Mouse (Mus musculus) stomach, postnatal 0 days (tissue): ENCODE data around the gene Meioc.

Source experiments
- CTCF ChIP-seq: IDR thresholded peaks from 2 replicates; pipeline ENCODE4 v1.5.1; 2016; ENCODE audit warnings: antibody characterized with exemption, low read depth, mild to moderate bottlenecking, moderate library complexity
- EP300 ChIP-seq: optimal IDR thresholded peaks from 2 replicates; pipeline ENCODE3; 2016; ENCODE audit warnings: antibody characterized with exemption

GRCm38 (mm10) chr11:102627171-102627931 is 36.2 kb upstream of the Meioc start:
- no peak for TF ChIP-seq CTCF
- no peak for TF ChIP-seq EP300
